Mouse (Mus musculus): Measurements from ENCODE around the gene Krr1.

Krr1 gene

DNA sequence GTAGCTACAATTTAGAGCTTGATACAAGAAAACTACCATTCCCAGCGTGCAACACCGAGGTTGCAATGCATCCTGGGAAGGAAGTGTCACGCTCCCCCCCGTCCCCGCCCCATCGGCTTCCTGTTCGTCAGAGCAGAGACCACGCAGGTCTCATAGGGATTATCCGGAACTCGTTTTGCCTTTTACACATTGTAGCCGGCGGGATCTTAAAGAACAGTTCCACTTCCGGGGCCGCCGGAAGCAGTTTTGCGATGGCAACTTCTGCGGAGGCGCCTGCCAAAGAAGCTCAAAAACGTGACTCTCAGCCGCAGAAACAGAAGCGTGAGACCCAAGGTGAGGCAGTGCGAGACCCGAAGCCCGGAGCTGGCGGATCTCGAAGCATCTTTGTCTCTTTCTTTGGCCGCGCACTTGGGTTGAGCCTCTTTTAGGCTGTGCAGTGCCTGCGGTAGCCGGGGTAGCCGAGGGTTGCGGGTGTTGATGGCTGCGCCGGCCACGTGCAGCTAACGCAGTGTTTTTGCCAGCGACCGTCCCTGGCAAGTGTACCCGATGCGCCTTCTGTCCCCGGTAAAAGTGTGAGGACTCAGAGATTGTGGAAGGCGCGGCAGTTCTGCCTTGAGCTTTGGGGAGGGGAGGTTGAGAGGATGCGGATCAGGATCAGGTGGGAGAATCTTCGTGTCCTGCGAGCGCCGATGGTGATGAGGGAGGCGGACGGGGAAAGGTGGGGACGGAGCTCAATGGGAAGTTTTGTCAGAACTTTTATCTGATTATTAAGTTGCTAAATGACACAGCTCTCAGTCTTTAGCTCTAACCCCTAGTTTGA is at the start of gene Krr1:
Gene Krr1, plus strand, starts transcription at position 123 of the 820 bp plus-strand sequence.
- DNase-seq (ENCODE audit: low read depth, low spot score): peak; percentile 98

DNA sequence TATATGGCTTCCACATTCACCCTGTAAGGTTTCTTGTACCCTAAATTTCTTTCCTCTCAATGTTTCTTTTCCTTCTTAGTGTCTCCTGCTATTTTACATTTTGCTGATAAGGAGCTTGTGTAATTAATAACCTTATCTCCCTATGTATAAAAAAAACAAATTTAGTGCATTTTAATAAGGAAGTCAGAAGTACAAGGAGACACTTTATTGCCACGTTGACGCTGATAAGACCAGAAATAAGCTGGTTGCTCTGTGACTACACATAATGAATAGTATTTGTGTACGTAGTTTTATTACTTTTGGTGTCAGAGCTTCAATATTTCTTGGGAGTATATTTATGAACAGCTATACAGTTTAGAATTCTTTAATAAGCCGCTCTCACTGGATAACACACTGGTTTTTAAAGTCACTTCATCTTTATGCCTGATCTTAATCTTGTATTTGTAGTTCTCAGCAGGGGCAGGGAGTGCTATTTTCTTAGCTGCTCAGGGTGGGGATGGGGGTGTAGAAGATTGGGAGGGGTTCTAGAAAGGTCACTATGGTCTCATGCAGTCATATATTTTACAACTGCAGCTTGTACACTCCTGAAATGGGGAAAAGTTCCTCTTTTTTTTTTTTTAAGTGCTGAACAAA is 48.8 kb upstream of the Krr1 start:
- DNase-seq (ENCODE audit: low read depth, low spot score): no peak

GRCm38 (mm10) chr10:111924141-111924540 is 48.3 kb upstream of the Krr1 start:
- peak; percentile 62 for DNase-seq (ENCODE audit: low read depth, low spot score)

DNA sequence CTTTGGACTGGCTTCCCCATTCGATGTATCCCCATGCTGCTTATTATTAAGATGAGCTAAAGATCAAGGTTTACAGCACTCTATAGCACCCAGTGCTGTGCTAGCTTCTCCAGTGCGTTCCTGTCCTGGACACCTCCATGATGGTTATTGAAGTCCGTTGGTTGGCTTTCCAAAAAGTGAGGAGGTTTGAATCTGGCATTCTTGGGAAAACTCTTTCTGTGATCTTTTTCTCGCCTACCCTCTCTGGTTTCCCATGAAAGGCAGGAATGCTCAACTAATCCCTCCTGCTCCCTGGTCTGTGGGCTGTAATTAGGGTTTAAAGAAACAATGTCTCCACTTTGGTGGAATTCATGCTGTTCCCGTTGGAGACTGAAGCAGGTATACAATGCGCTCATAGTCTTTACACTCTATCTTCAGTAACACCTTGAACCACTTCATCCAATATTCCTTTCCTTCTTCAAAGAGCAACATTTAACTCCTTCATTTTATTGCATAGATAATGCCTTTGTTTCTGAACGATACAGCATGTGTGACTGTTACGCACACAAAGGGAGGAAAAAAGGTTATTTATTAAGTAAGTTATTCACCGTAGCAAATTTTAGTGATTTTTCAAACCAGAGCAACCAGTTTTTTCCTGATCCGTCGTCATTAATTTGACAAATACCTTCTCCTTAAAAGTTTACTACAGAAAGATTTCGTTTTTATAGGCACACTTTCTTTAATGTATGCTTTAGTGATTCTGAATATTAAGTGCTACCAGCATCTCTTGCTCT is 47.6 kb upstream of the Krr1 start:
- no peak for DNase-seq (ENCODE audit: low read depth, low spot score)

- peak; percentile 66 for DNase-seq (ENCODE audit: low read depth, low spot score)
Observed at GRCm38 (mm10) chr10:111925489-111925860, 47.0 kb upstream of the Krr1 start.

DNA sequence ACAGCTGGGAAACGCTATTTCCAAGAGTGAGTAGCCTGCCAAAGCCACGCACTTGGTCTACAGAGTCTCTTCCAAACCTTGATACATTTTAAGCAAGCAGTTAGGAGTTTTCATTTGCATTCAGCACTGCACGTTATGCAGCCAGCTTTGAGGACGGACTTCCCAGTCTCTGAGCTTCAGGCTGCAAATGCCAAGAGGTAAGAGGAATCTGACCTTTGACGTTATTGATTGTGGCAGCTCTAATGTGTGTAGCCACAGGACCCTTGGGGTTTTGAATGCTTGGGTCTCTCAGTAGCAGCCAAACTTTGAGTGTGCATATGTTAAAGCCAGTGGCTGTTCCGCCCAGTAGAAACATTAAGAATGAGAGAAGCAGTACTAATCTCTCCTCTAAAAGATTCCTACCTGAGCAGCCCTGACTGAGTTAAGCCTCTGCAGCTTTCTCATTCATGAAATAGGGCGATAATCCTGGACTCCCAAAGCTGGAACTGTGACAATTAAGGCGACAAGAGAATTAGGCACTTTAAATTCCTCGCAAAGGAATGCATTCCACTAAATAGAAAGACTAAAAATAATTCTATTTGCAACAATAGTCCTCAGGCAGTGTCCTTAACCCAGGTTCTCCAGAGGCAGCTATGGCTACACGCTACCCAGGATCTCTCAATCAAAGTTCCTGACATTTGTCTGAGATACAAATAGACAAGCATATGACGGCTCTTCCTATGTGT is 39.7 kb upstream of the Krr1 start:
- no peak for DNase-seq (ENCODE audit: low read depth, low spot score)

- no peak for DNase-seq (ENCODE audit: low read depth, low spot score)
Observed at GRCm38 (mm10) chr10:111935207-111935606, 37.3 kb upstream of the Krr1 start.

- no peak for DNase-seq (ENCODE audit: low read depth, low spot score)
Observed at GRCm38 (mm10) chr10:111936021-111936420, 36.4 kb upstream of the Krr1 start.

GRCm38 (mm10) chr10:111936491-111937145 is 35.8 kb upstream of the Krr1 start:
- no peak for DNase-seq (ENCODE audit: low read depth, low spot score)

GRCm38 (mm10) chr10:111937146-111937534 is 35.3 kb upstream of the Krr1 start:
- no peak for DNase-seq (ENCODE audit: low read depth, low spot score)

GRCm38 (mm10) chr10:111943026-111943425 is 29.4 kb upstream of the Krr1 start:
- no peak for DNase-seq (ENCODE audit: low read depth, low spot score)

DNA sequence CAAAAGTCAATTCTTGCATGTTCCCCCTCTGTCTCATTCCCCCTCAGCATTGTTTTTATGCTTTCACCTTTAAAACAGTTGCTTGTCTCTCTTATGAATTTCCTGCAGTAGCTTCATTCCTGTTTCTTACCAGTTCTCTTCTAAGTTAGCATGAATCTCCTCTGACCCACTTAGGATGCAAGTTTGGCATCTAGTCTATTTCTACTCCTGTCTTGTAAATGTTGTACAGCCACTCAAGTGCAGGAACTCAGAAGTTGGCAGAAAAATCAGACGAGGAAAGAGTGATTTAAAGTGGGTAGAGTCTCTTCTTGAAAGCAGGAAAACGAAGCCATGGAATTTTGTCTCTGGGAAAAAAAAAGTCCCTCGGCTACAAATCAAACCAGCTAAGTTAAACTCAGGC is 26.9 kb upstream of the Krr1 start:
- DNase-seq (ENCODE audit: low read depth, low spot score): no peak

GRCm38 (mm10) chr10:111948041-111948440 is 24.4 kb upstream of the Krr1 start:
- DNase-seq (ENCODE audit: low read depth, low spot score): no peak

GRCm38 (mm10) chr10:111949008-111949407 is 23.5 kb upstream of the Krr1 start:
- DNase-seq (ENCODE audit: low read depth, low spot score): no peak

DNA sequence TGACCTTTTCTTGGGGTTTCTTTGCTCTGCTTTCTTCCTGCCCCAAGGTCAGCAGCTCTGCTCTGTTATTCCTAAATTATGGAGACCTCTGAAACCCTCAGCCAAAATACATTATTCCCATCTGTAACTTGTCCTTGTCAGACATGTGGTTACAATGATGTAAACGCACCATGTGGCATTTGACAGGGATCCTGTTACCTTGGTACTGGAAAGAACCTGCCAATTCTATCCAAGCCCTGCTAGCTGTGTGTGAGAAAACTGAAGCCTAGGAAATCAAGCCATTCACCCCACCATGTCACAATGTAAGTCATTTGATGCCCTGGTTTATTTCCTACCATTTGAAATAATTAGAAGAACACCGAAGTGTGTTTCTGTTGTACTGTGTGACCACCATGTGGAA is 16.6 kb upstream of the Krr1 start:
- DNase-seq (ENCODE audit: low read depth, low spot score): no peak

DNA sequence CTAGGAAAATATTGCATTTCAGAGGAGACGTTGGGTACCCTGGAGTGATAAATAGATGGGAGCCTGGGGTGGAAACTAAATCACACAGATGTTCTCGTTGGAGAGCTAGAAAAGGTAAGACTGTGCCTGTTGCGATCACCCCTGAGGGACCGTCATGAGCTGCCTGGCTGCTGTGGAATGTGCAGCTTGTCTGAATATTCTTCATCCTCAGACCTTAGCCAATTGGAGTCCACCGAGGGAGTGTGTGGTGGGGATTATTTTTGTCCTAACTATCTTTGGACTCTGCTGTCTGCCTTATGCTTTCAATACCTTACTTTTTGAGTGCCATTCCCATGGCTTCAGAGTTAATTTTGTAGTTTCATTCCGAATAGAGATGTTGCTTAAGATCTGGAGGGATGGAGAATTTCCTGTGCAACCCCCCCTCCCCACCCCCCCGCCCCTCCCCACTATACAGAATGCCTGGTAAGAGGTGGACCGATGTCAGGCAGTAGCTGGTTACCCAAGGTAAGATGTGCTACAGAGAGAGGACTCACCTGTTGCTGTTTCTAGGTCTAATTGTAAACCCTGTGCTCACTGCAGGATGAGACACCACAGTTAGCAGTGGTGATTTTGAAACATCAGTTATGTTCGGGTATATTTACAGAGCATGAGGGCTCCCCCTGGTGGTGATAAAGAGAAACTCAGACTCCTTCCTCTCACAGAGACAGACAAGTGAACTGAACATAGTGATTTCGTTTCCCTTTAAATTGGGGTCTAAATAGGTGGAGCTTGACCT is 15.0 kb upstream of the Krr1 start:
- peak; percentile 64 for DNase-seq (ENCODE audit: low read depth, low spot score)

DNA sequence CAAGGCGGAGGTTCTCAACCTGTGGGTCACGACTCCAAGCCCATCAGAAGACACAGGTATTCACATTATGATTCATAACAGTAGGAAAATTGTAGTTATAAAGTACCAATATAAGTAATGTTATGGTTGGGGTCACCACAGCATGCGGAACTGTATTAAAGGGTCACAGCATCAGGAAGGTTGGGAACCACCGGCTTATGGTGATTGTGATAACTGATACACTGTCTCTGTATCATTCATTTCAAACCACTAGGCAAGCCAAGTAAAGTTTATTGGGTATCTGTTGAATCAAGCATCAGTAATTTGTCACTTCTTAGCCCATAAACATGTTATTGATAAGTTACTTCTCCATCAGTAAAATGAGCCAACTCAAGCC is 14.4 kb upstream of the Krr1 start:
- no peak for DNase-seq (ENCODE audit: low read depth, low spot score)

DNA sequence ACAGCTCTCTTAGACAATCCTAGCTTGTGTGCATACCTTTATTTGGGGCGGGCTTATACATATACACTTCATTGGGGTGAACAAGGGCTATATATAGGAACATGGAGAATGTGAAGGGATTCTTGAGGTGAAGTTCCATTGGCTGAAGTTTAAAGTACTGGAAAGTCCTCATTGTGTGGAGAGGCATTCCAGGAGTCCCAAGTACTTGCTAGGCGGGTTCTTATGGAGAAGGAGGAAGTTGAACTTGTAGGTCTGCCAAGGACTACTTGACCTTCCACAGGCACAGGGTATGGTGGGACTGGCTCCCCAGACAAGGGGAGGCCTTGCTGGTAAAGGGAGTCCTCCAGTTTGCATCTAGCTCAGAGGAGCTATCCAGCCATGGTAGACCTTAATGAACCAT is 13.1 kb upstream of the Krr1 start:
- no peak for DNase-seq (ENCODE audit: low read depth, low spot score)

DNA sequence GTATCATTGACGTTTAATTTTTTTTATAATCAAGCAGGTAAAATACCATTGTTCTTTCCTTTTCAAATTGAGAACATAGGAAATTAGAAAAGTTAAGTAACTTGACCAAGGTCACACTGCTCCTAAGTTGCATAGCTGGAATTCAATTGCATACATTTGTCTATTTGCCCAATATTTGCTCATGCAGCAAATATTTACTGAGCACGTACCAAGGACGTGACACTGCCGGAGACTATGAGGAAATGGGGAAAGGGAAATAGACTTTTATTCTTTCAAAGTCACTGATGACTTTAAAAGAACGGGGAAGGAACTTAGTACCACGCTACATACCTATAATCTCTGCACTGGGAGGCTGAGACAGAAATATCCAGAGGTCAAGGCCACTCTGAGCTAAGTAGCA is 12.0 kb upstream of the Krr1 start:
- no peak for DNase-seq (ENCODE audit: low read depth, low spot score)

DNA sequence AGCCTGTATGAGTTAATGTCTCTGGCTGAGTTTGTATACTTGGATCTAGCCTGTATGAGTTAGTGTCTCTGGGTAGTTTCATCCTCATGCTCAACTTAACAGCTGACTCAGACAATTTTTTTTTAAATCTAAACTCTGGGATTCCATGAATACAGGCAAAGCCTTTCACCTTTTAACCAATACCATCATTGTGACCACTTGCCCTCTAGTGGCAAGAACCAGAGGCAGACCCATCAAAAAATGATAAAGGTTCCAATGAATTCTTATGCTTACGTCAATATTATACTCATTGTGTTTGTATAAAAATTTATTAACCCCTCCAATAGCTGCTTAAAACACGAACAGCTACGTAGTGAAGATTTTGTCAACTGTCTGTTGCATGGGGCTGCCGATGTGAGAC is 6.1 kb upstream of the Krr1 start:
- no peak for DNase-seq (ENCODE audit: low read depth, low spot score)

- DNase-seq (ENCODE audit: low read depth, low spot score): no peak
Observed at GRCm38 (mm10) chr10:111971929-111972328, 535 bp upstream of the Krr1 start.

Data from CD4-positive helper T cell, adult 2 months (primary cell).